Mouse (Mus musculus) mouse trophoblast stem cell (cell line): ENCODE data around the gene Gm49396.

Source experiments
- in situ Hi-C, 2 experiments: fragments of 300-500 bp; cut with MseI, MboI; formaldehyde crosslinking; loops; 2 replicates in 1 of 2; 3 replicates in 1 of 2; pipeline ENCODE4 v1.15.1; 2025

The Gm49396 gene

DNA sequence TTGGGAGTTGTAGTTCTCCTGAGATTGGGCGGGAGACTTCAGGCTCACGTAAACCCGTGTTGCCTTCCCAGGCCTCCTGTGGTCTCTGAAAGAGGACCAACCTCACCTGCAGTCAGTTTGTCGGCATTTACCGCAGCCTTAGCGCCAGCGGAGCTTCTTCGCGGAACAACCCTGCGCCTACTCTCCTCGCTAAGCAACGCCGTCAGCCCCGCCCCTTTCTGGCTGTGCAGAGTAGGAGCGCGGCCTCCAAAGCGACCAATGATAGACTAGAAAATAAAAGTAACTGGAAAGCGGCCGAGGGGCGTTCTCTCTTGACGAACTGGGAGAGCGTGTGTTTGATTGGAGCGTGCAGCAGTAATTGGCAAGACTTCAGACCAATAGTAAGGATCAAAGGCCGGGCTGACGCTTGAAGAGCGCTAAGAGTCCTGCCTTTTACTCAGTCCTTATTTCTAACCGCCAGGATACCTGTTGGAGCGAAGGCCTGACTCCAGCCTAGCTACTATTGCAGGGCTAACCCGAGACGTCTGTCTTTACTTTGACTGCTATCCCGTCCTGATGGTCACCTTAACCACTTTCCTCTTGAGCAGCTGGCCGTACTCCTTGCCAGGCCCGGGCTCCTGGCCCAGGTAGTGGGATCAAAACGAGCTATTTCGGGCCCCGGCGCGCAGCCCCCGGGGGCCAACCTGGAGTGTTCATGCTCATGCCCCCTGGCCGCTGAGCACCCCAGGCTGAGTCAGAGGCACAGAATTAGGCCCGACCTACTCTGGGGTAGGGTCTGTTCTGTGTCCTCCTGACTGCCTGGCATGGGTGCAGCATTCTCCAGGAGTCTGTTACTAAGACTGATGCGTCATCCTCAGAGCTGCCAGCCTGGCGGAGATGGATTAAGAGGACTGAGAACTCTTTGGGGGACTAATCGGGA, 10.8 kb upstream of the Gm49396 start, which contains the start of the genes Hspb6 and Proser3:
Hspb6 (plus strand) TSS at position 77 of the 919 bp plus-strand sequence.
Proser3 (minus strand) TSS at position 198 of the 919 bp plus-strand sequence.
- in situ Hi-C loops = no loop called here

DNA sequence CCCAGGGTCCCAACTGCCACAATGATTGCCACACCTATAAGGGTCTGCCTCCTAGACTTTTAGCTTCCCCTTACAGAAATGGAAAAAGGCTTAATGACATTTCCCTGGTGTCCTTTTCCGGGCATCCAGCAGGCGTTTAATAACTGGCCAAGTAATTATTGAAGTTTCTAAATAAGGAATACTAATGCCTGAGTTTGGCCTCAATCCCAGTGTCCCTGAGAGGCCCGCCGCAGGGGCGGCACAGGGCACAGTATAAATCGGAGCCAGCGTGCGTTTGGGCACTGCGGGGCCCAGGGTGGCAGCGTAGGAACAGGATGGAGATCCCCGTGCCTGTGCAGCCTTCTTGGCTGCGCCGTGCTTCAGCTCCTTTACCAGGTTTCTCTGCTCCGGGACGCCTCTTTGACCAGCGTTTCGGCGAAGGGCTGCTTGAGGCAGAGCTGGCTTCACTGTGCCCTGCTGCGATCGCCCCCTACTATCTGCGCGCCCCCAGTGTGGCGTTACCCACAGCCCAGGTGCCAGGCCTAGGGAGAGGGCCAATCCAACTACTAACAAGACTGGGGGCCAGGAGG, 10.0 kb upstream of the Gm49396 start:
- in situ Hi-C loops = no loop called here

DNA sequence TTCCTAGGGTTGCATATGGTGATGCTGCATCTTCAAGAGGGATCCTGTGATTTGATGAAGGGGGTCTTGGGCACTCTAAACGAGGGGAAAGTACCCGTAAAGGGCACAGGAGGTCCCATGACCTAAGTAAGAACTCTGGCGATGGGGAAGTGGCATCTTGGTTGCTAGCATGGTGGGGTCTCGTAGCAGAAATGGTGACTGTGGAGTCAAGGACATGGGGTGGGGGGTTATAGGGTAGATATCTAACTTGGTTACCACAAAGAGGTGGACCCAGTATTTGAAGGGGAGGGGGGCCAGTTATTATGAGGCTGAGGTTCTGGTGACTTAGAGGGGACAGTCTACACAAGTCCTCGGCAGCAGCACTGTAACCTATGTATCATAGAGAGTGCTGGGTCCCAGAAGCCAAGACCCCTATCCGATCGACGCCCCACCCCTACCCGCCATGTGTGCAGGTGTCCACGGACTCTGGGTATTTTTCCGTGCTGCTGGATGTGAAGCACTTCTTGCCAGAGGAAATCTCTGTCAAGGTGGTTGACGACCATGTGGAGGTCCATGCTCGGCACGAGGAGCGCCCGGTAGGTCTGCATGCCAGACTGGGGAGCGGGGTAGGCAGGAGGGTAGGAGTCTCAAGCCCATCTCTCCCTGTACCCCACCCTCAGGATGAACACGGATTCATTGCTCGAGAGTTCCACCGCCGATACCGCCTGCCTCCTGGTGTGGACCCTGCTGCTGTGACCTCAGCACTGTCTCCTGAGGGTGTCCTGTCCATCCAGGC, 9.1 kb upstream of the Gm49396 start:
- in situ Hi-C loops = no loop called here

DNA sequence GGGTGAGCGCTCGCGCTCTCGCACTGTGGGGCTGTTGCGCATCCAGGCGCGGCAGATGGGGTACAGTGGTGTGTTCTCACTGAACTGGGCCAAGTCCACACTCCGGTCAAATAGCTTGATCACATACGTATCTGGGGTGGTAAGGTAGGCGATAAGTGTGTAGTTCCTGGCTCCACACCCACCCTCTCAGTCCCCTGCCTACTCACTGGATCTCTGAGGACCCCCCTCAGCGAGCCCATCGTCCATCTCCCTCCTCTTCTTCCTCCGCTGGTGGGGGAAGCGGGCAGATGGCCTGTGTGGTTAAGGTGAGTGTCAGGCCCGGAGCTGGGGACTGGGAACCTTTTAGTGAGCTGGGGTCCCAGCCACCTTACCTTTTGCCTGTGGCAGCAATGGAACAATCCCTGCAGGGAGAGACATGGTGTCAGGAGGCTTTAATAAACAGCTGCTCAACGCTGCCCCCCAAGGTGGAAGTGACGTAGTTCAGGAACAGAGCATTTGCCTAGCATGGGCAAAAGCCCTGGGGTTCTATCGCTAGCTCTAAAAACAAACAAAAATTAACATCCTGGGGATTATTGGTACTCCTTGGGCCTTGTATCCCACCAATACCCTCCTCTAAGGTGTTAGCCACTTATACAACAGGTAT, 6.1 kb upstream of the Gm49396 start:
- in situ Hi-C loops = no loop called here

DNA sequence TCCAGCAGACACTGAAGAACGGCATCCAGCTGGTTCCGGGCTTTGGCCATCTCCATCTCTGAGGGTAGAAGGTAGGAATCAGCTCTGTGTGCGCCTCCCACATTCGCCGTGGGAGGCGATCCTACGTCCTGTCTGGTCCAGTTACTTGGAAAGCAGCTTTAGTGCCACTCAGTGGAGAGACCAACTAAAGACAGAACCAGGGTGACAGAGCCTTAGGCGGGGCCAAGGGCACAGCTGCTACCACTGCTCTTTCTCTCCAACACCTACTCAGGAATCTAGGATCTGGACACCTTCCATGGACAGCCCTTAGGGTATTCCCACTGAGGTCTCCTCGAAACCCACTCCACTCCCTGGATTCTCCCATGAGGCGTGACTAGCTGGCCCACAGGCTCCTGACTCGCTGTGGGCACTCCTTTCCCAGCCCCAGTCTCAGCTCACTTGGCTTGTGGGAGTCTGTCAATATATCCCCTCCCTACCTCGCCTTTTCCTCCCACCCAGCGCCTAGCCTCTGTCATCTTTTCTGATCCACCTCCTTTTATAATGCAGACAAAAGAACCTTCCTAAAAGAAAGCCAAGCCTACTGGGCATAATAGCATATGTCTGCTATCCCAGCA, 5.1 kb upstream of the Gm49396 start:
- in situ Hi-C loops = no loop called here

DNA sequence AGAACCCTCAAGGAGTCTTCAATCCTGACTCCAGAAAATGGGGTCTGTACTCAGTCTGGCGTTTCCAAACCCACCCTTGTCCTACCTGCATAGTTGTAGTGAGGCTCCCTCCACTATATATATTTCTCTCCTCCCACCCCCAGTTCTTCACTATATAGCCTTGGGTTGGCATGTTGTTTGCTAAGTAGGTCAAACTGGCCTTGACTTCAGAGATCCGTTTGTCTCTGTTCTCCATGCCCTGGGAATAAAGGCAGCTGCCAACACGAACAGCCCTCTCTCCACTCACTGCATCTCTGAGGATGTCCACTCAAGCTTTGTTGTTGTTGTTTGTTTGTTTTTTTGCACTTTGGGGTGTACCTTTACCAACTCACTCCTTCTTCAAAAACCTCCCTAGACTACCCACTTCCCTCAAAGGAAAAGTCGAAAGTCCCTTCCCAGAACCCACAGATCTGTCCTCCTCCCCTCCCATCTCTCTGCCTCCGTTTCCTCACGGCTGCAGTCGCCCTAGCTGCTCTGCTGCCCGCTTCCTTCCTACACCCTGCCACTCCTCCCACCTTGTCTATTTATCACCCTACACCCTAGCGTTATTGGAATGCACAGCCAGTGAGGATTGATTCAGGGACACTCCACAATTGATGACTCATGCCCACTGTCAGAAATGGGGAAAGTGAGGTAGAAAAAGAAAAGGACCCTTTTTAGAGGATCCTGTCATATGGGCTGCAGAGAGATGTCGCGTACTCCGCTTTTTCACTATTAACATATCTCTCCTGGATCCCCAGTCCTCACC, 4.3 kb upstream of the Gm49396 start:
- in situ Hi-C loops = no loop called here

DNA sequence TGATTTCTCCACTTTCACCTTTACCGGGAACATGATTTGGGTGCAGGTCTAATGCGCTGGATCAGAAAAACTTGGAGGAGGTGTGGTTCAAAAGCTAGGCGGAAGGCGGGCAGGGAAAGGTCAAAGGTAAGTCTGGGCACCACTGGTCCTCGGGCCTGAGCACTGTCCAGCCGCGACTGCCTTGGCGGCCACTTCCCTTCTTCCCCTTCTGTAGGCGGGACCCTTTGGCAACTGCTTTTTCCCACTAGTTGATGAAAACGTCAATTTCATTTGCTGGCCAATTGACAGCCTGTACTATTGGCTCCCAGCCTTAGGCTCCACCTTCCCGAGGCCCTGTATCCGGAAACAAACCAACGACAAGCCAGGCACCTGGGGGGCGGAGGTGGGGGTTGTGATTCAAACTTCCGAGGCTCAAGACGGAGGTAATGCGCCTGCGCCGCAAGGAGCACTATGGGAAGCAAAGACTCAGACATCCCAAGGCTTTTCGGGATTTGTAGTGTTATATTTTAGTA, 3.6 kb upstream of the Gm49396 start, which contains the start of gene Lin37:
Lin37 (minus strand) TSS at position 396 of the 512 bp plus-strand sequence.
- in situ Hi-C loops = no loop called here

DNA sequence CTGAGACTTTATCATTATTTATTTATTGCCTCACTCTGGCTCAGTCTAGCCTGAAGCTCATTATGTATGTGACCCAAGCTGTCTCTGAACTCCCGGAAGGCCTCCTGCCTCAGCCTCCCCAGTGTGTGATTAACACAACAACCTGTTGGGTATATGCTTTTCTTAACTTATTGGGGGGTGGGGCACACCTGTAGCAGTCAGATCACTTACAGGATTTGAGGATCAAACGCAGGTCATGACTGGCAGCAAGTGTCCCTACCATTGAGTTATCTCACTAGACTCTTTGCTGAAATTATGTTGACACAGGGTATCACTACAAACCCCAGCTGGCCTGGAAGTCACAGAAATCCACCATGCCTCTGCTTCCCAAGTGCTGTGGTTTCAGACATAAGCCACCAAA, 2.8 kb upstream of the Gm49396 start:
- in situ Hi-C loops = no loop called here

DNA sequence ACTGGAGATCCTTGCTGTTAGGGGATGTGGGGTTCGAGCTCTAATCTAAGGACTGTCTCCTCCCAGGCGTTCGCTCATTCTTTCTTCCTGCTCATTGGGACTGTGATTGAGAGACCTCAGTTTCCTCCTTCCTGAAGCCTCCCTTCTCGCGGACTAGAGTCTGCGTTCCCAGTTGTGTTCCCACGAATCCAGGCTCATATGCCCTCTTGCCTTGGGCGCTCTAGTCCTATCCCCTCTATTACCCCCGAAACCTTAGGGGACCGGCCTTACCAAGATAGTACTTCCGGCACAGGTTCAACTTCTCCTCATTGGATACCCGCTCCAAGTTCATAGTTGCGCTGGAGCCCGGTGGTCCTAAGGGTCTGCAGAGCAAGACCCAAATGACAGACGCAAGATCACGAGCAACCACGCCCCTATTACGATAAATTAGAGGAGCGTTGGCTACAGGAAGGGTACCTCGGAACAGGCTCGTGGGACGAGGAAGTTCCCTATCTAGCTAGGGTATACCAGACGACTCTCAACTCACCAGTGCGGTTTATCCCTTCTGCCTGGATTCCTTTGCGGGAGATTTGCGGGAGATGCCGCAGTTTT, 523 bp upstream of the Gm49396 start:
- in situ Hi-C loops = no loop called here

DNA sequence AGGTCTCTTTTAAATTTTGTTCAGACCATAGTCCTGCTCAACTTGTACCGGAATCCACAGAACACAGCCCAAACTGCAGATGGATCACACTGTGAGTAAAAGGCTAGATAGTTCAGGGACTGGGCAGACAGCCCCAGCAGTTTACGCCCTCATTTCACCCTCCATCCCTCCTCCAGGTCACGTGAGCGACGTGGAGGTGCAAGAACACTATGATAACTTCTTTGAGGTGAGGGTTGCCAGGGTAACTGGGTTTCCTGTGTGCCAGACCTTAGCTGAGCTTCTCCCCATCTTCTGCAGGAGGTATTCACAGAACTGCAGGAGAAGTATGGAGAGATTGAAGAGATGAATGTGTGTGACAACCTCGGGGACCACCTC, 749 bp downstream of the Gm49396 start:
- in situ Hi-C loops = no loop called here

DNA sequence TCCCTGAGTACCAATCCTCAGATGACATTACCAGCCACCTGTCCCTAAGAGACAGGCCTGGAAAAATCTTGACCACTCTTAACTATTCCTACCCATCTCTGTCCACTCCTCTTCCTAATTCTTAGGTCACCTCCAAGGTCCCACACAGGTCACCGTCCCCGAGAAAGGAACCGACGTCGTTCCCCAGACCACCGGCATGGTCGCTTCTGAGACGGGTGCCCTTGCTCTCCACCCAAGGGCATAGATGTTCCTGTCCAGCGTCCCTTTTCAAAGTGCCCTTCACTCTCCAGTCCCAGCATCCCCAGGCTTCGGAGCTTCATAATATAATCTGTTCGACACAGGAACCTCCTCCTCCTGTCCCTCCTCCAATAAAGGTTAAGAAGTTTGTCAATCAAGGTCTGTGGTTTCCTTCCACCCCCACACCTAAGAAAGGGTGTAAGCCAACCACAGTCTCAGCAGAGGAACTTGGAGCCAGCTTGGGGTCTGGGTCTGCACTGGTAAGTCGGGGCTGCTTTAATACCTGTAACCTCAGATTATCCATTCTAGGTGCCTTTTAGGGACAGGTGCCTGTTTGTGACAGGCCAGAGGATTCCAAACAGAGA, 1.9 kb downstream of the Gm49396 start, which contains the start of gene Igflr1:
Igflr1 (plus strand) TSS at position 458 of the 602 bp plus-strand sequence.
- in situ Hi-C loops = no loop called here

DNA sequence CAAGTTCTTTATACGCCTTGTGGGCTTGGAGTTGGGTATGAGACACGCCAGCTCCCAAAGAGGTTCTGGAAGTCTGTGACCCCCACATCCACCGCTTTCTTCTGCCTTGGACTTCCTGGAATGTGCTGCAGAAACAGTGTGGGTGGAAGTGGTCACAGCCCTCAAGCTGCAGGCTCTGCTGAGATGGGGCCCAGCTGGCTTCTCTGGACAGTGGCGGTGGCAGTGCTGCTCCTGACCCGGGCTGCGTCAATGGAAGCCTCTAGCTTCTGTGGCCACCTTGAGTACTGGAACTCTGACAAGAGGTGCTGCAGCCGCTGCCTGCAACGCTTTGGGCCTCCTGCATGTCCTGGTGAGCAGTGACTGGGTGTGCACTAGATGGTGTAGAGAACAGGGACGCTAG, 2.9 kb downstream of the Gm49396 start:
- in situ Hi-C loops = no loop called here

DNA sequence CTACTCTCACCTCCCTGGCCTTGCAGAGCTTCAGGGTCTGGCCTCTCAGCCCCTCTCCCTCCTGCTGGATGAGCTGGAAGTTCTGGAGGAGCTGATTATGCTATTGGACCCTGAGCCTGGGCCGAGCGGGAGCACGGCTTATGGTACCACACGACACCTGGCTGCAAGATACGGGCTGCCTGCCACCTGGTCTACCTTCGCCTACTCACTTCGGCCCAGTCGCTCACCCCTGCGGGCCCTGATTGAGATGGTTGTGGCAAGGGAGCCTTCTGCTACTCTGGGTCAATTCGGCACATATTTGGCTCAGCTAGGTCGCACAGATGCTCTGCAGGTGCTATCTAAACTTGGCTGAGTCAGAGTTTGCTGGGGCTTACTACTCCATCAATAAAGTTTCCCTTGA, 4.4 kb downstream of the Gm49396 start:
- in situ Hi-C loops = no loop called here

DNA sequence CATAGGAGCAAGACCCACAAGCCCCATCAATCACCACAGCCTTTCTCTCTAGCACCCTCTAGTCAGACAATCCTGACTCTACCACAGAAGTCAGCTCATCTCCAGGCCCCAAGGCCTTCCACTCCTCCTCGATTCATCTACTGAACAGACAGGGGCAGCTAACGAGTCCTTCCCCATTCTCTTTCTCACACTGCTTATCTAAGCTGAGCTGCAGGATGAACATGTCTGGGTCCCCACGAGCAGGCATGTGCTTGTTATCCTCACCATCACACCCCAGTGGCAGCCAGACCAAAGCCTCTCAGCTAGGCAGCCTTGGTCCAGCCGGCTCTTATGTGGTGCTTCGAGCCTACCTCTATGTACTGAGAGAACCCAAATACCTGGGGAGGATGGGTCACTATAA, 9.2 kb downstream of the Gm49396 start:
- in situ Hi-C loops = no loop called here

DNA sequence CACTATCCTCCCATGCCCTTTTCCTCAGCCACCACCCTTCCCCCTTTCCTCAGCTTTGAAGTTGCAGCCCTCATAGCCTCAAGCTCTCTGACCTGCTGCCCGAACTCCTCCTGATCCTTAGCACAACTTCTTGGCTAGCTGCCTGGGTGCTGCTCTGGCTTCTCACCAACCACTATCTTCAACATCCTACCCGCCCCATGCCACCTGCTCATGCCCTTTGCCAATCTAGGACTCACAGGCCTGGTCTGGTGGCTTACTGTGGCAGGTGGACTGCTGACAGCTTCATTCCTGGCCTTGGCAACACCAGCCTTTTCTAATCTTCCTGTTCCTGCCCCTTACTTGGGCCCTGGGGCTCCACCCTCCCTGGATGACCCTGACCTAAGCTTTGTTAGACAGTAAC, 9.8 kb downstream of the Gm49396 start:
- in situ Hi-C loops = no loop called here

DNA sequence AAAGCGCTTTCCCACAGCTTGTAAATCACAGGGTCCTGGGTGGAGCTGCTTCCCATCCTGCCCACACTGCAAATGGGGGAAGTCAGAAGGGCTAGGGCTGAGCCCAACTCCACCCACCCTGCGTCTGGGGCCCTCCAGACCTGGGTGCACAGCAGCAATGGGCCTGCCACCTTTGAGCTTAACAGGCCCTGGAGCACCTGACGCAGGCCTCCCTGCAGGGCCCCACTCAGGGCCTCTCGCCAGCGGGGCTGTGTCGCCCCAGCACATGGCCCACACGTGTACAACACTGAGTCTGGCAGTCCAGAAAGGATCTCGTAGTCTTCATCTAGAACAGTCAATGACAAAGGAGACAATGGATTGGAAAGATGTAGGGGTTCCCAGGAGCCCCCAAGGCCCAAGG, 16.8 kb downstream of the Gm49396 start:
- in situ Hi-C loops = no loop called here

DNA sequence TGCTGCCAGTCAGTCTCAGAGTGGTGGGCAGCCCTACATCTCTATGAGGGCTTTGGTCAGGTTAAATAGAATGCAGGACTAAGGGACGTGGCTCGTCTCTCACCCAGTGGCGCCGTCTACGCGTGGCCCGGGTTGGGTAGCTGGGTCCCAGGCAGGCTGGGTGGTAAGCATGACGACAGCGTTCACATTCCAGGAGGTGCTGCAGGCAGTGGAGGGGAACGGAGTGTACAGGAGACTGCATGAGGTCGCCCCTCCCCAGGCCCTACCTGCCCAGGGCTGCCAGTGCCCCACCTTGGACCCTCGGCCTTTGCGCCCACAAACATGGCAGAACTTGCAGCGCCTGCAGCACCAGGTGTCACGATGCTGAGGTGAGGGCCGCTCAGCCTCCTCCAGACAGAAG, 18.4 kb downstream of the Gm49396 start:
- in situ Hi-C loops = no loop called here

DNA sequence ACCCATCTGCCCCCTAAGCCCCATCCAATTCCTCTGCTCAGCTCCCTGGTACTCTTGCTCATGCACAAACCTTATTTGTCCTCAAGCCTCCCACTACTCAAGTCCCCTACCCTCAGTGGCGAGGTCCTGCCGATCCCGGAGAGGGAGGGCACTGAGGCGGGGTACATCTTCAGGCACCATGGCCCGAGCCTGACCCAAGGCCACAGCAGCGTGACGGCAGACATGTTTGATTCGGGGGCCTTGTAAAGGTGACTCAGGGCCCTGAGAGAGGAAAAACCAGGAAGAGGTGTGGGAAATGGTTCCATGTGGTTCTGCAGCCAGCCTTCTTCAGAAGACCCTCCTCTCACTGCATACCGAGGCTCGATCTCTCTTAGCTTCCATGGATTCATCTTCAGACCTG, 21.2 kb downstream of the Gm49396 start:
- in situ Hi-C loops = no loop called here

DNA sequence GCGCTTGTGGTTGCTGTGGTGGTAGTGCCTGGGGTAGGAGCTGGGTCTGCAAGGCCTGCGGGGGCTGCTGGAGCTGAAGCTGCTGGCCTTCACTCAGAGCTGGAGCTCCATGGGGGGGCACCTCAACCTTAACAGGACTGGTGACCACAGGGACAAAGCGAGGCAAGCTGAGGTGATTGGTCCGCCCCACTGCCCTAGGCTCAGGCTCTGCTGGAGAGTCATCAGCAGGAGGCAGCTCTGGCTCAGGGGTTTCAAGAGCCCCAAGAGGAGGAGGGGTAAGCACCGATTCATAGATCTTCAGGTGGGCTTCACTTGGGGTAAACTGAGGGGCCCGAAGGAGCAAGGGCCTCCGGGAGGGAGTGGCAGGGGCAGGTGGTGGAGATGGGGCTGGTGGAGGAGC, 22.0 kb downstream of the Gm49396 start:
- in situ Hi-C loops = no loop called here
